Mouse (Mus musculus) MEL (cell line): ENCODE measurements around the gene Pifo. TPM values are rescaled to one million over a fixed set of nuclear protein-coding genes. Genes with fewer than 3 reads are reported as not detected.

Source experiments
- DNase-seq: peaks from one replicate; pipeline ENCODE4 v3.0.0; 2011; ENCODE audit warnings: low read depth, low spot score
- H3K27ac ChIP-seq: 2 replicates; pipeline ENCODE4 v1.5.1; 2012; ENCODE audit warnings: low read depth, mild to moderate bottlenecking, control low read depth, low read length, moderate library complexity; ENCODE audit not compliant: control insufficient read depth
- H3K27me3 ChIP-seq, 2 experiments: fragments of 150-350 bp in 1 of 2; sonication (generic) in 1 of 2; 2 replicates each; pipeline ENCODE4 v1.6.1; 2012; ENCODE audit warnings: low read length in 2 of 2, mild to moderate bottlenecking in 2 of 2, improper control_type of control experiment in 1 of 2, moderate library complexity in 1 of 2; ENCODE audit not compliant: insufficient read depth in 2 of 2, control insufficient read depth in 1 of 2
- H3K36me3 ChIP-seq, 2 experiments: 2 replicates each; pipeline ENCODE4 v1.6.1; 2012 to 2014; ENCODE audit warnings: low read length in 2 of 2, improper control_type of control experiment in 1 of 2, inconsistent platforms in 1 of 2, mild to moderate bottlenecking in 1 of 2; ENCODE audit not compliant: insufficient read depth in 2 of 2, control insufficient read depth in 1 of 2
- H3K4me1 ChIP-seq, 2 experiments: fragments of 150-350 bp in 1 of 2; sonication (generic) in 1 of 2; 2 replicates each; pipeline ENCODE4 v1.6.1; 2012; ENCODE audit warnings: low read length in 2 of 2, improper control_type of control experiment in 1 of 2, mild to moderate bottlenecking in 1 of 2; ENCODE audit not compliant: insufficient read depth in 2 of 2, control insufficient read depth in 1 of 2
- H3K4me3 ChIP-seq, 2 experiments: fragments of 150-350 bp in 1 of 2; sonication (generic) in 1 of 2; 2 replicates each; pipeline ENCODE4 v1.5.1; 2012; ENCODE audit warnings: low read depth in 2 of 2, low read length in 2 of 2, mild to moderate bottlenecking in 2 of 2, moderate library complexity in 2 of 2, control low read depth in 1 of 2, improper control_type of control experiment in 1 of 2; ENCODE audit not compliant: control insufficient read depth in 1 of 2, insufficient read depth in 1 of 2
- H3K79me2 ChIP-seq: 2 replicates; pipeline ENCODE4 v1.6.1; 2012; ENCODE audit warnings: mild to moderate bottlenecking, low read length, moderate library complexity; ENCODE audit not compliant: control insufficient read depth, poor library complexity, insufficient read depth
- H3K9ac ChIP-seq: 2 replicates; pipeline ENCODE4 v1.6.1; 2012; ENCODE audit warnings: low read depth, mild to moderate bottlenecking, control low read depth, low read length, moderate library complexity; ENCODE audit not compliant: control insufficient read depth, poor library complexity, severe bottlenecking
- H3K9me3 ChIP-seq: fragments of 150-350 bp; sonication (generic); replicated peaks from 2 replicates; pipeline ENCODE4 v1.6.1; 2012; ENCODE audit warnings: mild to moderate bottlenecking, low read length, improper control_type of control experiment, moderate library complexity; ENCODE audit not compliant: insufficient read depth
- BHLHE40 ChIP-seq: IDR thresholded peaks from 2 replicates; pipeline ENCODE4 v1.6.1; 2012; ENCODE audit warnings: low read depth, mild to moderate bottlenecking, inconsistent platforms, low read length, improper control_type of control experiment, borderline replicate concordance
- CHD2 ChIP-seq: IDR thresholded peaks from 2 replicates; pipeline ENCODE4 v1.6.1; 2011; ENCODE audit warnings: low read length, improper control_type of control experiment
- CTCF ChIP-seq, 3 experiments: IDR thresholded peaks in 2 of 3; conservative IDR thresholded peaks in 1 of 3; 2 replicates each; pipeline ENCODE4 v1.5.1; 2011 to 2012; ENCODE audit warnings: low read length in 3 of 3, low read depth in 2 of 3, mild to moderate bottlenecking in 2 of 3, improper control_type of control experiment in 1 of 3, inconsistent platforms in 1 of 3, mixed read lengths in 1 of 3, moderate library complexity in 1 of 3; ENCODE audit not compliant: control insufficient read depth in 1 of 3, insufficient read depth in 1 of 3, poor library complexity in 1 of 3, severe bottlenecking in 1 of 3
- E2F4 ChIP-seq: IDR thresholded peaks from 2 replicates; pipeline ENCODE4 v1.6.1; 2011; ENCODE audit warnings: low read depth, low read length, improper control_type of control experiment, borderline replicate concordance
- EP300 ChIP-seq, 2 experiments: IDR thresholded peaks; 2 replicates each; pipeline ENCODE4 v1.6.1; 2011; ENCODE audit warnings: improper control_type of control experiment in 2 of 2, low read length in 2 of 2, low read depth in 1 of 2, mild to moderate bottlenecking in 1 of 2
- GATA1 ChIP-seq: IDR thresholded peaks from 2 replicates; pipeline ENCODE4 v1.6.1; 2011; ENCODE audit warnings: low read depth, low read length, improper control_type of control experiment
- HCFC1 ChIP-seq: IDR thresholded peaks from 2 replicates; pipeline ENCODE4 v1.6.1; 2012; ENCODE audit warnings: low read depth, mild to moderate bottlenecking, inconsistent platforms, low read length, improper control_type of control experiment, moderate library complexity
- JUND ChIP-seq: IDR thresholded peaks from 2 replicates; pipeline ENCODE4 v1.6.1; 2011; ENCODE audit warnings: low read depth, mild to moderate bottlenecking, improper control_type of control experiment, low read length
- MXI1 ChIP-seq: IDR thresholded peaks from 2 replicates; pipeline ENCODE4 v1.6.1; 2011; ENCODE audit warnings: mild to moderate bottlenecking, low read depth, low read length, improper control_type of control experiment
- MYC ChIP-seq: IDR thresholded peaks from 2 replicates; pipeline ENCODE4 v1.6.1; 2011; ENCODE audit warnings: low read depth, mild to moderate bottlenecking, low read length, improper control_type of control experiment, moderate library complexity
- NRF1 ChIP-seq: IDR thresholded peaks from 2 replicates; pipeline ENCODE4 v1.6.1; 2014; ENCODE audit warnings: low read depth, mild to moderate bottlenecking, inconsistent platforms, low read length, improper control_type of control experiment, moderate library complexity; ENCODE audit not compliant: poor library complexity, insufficient read depth, severe bottlenecking
- POLR2A ChIP-seq, 2 experiments: IDR thresholded peaks; 2 replicates each; pipeline ENCODE4 v1.6.1; 2011 to 2012; ENCODE audit warnings: low read length in 2 of 2, mild to moderate bottlenecking in 2 of 2, control low read depth in 1 of 2, improper control_type of control experiment in 1 of 2, low read depth in 1 of 2, moderate library complexity in 1 of 2; ENCODE audit not compliant: control insufficient read depth in 1 of 2, insufficient read depth in 1 of 2, poor library complexity in 1 of 2
- POLR2AphosphoS2 ChIP-seq: IDR thresholded peaks from 2 replicates; pipeline ENCODE4 v1.6.1; 2011; ENCODE audit warnings: low read length, improper control_type of control experiment
- POLR2AphosphoS5 ChIP-seq: IDR thresholded peaks from 2 replicates; pipeline ENCODE4 v1.6.1; 2012; ENCODE audit warnings: low read depth, borderline replicate concordance, mild to moderate bottlenecking, inconsistent platforms, low read length, moderate library complexity, mixed read lengths
- RAD21 ChIP-seq: IDR thresholded peaks from 2 replicates; pipeline ENCODE4 v1.6.1; 2011; ENCODE audit warnings: mild to moderate bottlenecking, low read depth, low read length, improper control_type of control experiment
- SIN3A ChIP-seq: IDR thresholded peaks from 2 replicates; pipeline ENCODE4 v1.6.1; 2012; ENCODE audit warnings: low read length, improper control_type of control experiment, inconsistent platforms
- SMC3 ChIP-seq: IDR thresholded peaks from 2 replicates; pipeline ENCODE4 v1.6.1; 2011; ENCODE audit warnings: low read depth, low read length, improper control_type of control experiment
- TAL1 ChIP-seq: IDR thresholded peaks from 2 replicates; pipeline ENCODE4 v1.6.1; 2012; ENCODE audit warnings: mild to moderate bottlenecking, inconsistent platforms, low read length, moderate library complexity, mixed read lengths
- ZKSCAN1 ChIP-seq: IDR thresholded peaks from 2 replicates; pipeline ENCODE4 v1.6.1; 2012; ENCODE audit warnings: low read depth, mild to moderate bottlenecking, inconsistent platforms, low read length, improper control_type of control experiment, moderate library complexity
- polyA plus RNA-seq, 2 experiments: library from polyadenylated mRNA; stranded (reverse) in 1 of 2; unstranded in 1 of 2; fragments of >175 nt in 1 of 2; fragments of >200 nt in 1 of 2; gene quantifications; 2 replicates each; pipeline versions ENCODE4 v1.2.1 to v1.2.4; 2012; ENCODE audit warnings: low replicate concordance in 2 of 2, low read depth in 1 of 2; ENCODE audit not compliant: insufficient read length in 2 of 2, insufficient read depth in 1 of 2, missing spikeins in 1 of 2
- total RNA-seq: library from RNA; depleted of rRNA; stranded (reverse); fragments of 300-350 nt; gene quantifications from 2 replicates; pipeline ENCODE4 v1.2.3, GENCODE M21; 2012

Gene Pifo
- total and polyA plus RNA-seq, 3 experiments: not detected

- TF ChIP-seq NRF1: peak; percentile 70
- no peak for TF ChIP-seq POLR2AphosphoS5
- TF ChIP-seq GATA1: no peak
- TF ChIP-seq CHD2: peak; percentile 99
- no peak for TF ChIP-seq RAD21
- TF ChIP-seq HCFC1: peak; percentile 91
- no peak for TF ChIP-seq TAL1
- TF ChIP-seq E2F4: no peak
- no peak for TF ChIP-seq ZKSCAN1
- TF ChIP-seq BHLHE40: no peak
- peak; percentile 92 to 96 for TF ChIP-seq POLR2A (IDR thresholded peaks at IDR 0.05; ENCODE audit: control insufficient read depth in 1 of 2, insufficient read depth in 1 of 2, low read depth in 1 of 2, low read length in 2 of 2, poor library complexity in 1 of 2)
- TF ChIP-seq SMC3: no peak
- no peak for TF ChIP-seq CTCF (IDR thresholded peaks at IDR 0.05 in 2 of 3, conservative IDR thresholded peaks at IDR 0.05 in 1 of 3; ENCODE audit: control insufficient read depth in 1 of 3, insufficient read depth in 1 of 3, low read depth in 2 of 3, low read length in 3 of 3, poor library complexity in 1 of 3, severe bottlenecking in 1 of 3)
- TF ChIP-seq, all 39 proteins: peak for 14
These were observed 55.4 kb downstream of the Pifo start, which contains the start of gene Wdr77 (continued) for GRCm38 (mm10) chr3:105958974-105959580.

- Histone ChIP-seq H3K4me3 (peak overlapping the region; percentile 49 to 76), H3K9me3 (no peaks in the 10 kb centered on the region), H3K9ac (peak overlapping the region; percentile 77), H3K4me1 (peaks cover 3 to 22% of the 10 kb centered on the region in 2 experiments; a peak in 2 of 4 replicates)
- peak; percentile 44 for DNase-seq
- TF ChIP-seq MYC: 0 out of 2 replicates have a peak, but pooled peaks have one; percentile 1
- TF ChIP-seq EP300 (IDR thresholded peaks at IDR 0.05; ENCODE audit: low read depth in 1 of 2, low read length in 2 of 2): no peak
- no peak; the same call in 1 of the 2 replicates for TF ChIP-seq POLR2AphosphoS2
- no peak for TF ChIP-seq POLR2A (IDR thresholded peaks at IDR 0.05; ENCODE audit: control insufficient read depth in 1 of 2, insufficient read depth in 1 of 2, low read depth in 1 of 2, low read length in 2 of 2, poor library complexity in 1 of 2)
- TF ChIP-seq MXI1: peak; percentile 65
- peak; percentile 18; the same call in 1 of the 2 replicates for TF ChIP-seq SIN3A
- no peak for TF ChIP-seq BHLHE40
- TF ChIP-seq JUND: no peak
- TF ChIP-seq, all 39 proteins: peak for 3
- Histone ChIP-seq H3K79me2 (peaks cover 52% of the 10 kb centered on the region), H3K27ac (peak overlapping the region; percentile 70; the same call in 1 of the 2 replicates), H3K27me3 (no peaks in the 10 kb centered on the region), H3K36me3 (peaks cover 14 to 62% of the 10 kb centered on the region in 2 experiments)
These were observed 56.2 kb downstream of the Pifo start for GRCm38 (mm10) chr3:105958204-105958603.
